Mouse (Mus musculus): ENCODE results near the gene Anks1b. TPM values are rescaled to one million over a fixed set of nuclear protein-coding genes. Genes with fewer than 3 reads are reported as not detected.

Gene Anks1b
- polyA plus RNA-seq, 1 experiment from 2014 or later, result 0.36 TPM

DNA sequence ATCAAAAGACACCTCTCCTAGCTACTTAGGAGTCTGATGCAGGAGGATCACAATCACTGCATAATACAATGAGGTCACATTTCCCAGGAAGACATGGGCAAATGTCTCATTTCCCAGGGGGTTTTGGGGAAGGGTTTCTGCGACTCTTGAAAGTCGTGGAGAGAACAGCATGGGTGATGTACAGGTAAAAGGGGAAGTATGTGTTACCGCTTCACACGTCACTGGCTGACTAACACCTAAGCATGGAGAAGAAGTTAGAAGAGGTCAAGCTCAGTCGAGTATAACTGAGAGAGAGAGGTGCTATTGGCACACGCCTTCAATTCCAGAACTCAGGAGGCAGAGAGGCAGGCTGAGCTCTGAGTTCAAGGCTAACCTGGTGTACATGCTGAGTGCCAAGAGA is 1117.0 kb downstream of the Anks1b start:
- Histone ChIP-seq H3K9ac (ENCODE audit: low read length) (no peak overlapping the region), H3K4me2 (ENCODE audit: low read depth, severe bottlenecking) (no peak overlapping the region), H3K4me1 (ENCODE audit: control insufficient read depth, insufficient read depth, low read length) (no peaks in the 10 kb centered on the region), H3K27ac (replicated peaks; ENCODE audit: low read depth, low read length) (no peak overlapping the region), H3K4me3 (ENCODE audit: low read depth, low read length) (no peak overlapping the region), H3K36me3 (ENCODE audit: control insufficient read depth, insufficient read depth, low read length) (0 out of 2 replicates have a peak, but pooled peaks cover 2% of the 10 kb centered on the region), H3K27me3 (ENCODE audit: control insufficient read depth, insufficient read depth, low read length) (no peaks in the 10 kb centered on the region), H3K9me3 (ENCODE audit: control insufficient read depth, low read length) (no peaks in the 10 kb centered on the region)
- no peak for ATAC-seq (ENCODE audit: insufficient number of reproducible peaks, low FRiP score, low TSS enrichment, low read depth)
- DNase-seq (ENCODE audit: low spot score), result no peak
- WGBS, result 91% methylated on average over 6 of the region's 6 CpGs

DNA sequence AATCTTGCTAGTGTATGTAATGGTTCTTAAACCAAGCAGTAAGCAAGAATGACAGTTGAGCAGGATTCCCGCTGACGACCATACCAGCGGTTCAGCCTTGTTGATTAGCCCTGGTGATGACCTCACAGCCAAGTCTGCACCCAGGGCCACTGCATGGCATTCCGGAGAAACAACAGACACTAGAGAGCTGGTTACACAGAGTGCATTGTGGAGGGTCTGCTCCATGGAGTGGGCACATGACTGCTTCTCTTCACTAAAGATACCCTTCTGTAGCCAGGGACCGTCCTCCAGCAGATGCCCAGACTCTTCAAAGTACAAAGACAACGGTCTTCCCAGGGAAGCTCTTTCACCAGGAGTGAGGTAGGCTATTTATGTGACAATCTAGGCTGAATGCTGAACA is 1118.9 kb downstream of the Anks1b start:
- DNase-seq (ENCODE audit: low spot score) (no peak), ATAC-seq (ENCODE audit: insufficient number of reproducible peaks, low FRiP score, low TSS enrichment, low read depth) (no peak)
- 91% methylated on average over 6 of the region's 6 CpGs for WGBS
- no peak overlapping the region for H3K27ac ChIP-seq (replicated peaks; ENCODE audit: low read depth, low read length)
- H3K27me3 ChIP-seq (ENCODE audit: control insufficient read depth, insufficient read depth, low read length), result no peaks in the 10 kb centered on the region
- no peak overlapping the region for H3K4me2 ChIP-seq (ENCODE audit: low read depth, severe bottlenecking)
- H3K4me1 ChIP-seq (ENCODE audit: control insufficient read depth, insufficient read depth, low read length), result no peaks in the 10 kb centered on the region
- H3K36me3 ChIP-seq (ENCODE audit: control insufficient read depth, insufficient read depth, low read length), result 0 out of 2 replicates have a peak, but pooled peaks cover 4% of the 10 kb centered on the region
- H3K9me3 ChIP-seq (ENCODE audit: control insufficient read depth, low read length), result no peaks in the 10 kb centered on the region
- H3K9ac ChIP-seq (ENCODE audit: low read length), result no peak overlapping the region
- no peak overlapping the region for H3K4me3 ChIP-seq (ENCODE audit: low read depth, low read length)

DNA sequence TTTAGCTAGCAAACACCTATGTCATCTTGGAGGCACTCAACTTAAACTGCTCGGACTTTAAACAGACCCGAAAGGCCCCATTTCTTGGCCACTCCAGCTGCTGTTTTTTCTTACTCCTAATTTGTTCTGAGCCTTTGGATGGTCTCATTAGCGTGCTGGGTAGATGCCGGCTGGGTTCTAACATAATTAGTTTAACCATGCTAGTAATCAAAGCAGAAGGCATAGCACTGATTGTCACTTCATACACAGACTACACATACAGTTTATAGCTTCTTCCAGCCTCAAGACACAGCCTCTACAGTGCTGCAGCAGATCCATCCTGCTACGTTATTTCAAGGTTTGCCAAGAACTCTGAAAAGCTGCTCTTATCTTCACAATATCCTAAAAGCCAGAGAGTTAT is 1120.6 kb downstream of the Anks1b start:
- no peaks in the 10 kb centered on the region for H3K9me3 ChIP-seq (ENCODE audit: control insufficient read depth, low read length)
- 75% methylated on average over 5 of the region's 5 CpGs for WGBS
- no peak overlapping the region for H3K27ac ChIP-seq (replicated peaks; ENCODE audit: low read depth, low read length)
- ATAC-seq (ENCODE audit: insufficient number of reproducible peaks, low FRiP score, low TSS enrichment, low read depth) (no peak), DNase-seq (ENCODE audit: low spot score) (no peak)
- H3K9ac ChIP-seq (ENCODE audit: low read length), result no peak overlapping the region
- 0 out of 2 replicates have a peak, but pooled peaks cover 2% of the 10 kb centered on the region for H3K36me3 ChIP-seq (ENCODE audit: control insufficient read depth, insufficient read depth, low read length)
- no peak overlapping the region for H3K4me3 ChIP-seq (ENCODE audit: low read depth, low read length)
- H3K4me2 ChIP-seq (ENCODE audit: low read depth, severe bottlenecking), result no peak overlapping the region
- H3K27me3 ChIP-seq (ENCODE audit: control insufficient read depth, insufficient read depth, low read length), result no peaks in the 10 kb centered on the region
- H3K4me1 ChIP-seq (ENCODE audit: control insufficient read depth, insufficient read depth, low read length), result no peaks in the 10 kb centered on the region

DNA sequence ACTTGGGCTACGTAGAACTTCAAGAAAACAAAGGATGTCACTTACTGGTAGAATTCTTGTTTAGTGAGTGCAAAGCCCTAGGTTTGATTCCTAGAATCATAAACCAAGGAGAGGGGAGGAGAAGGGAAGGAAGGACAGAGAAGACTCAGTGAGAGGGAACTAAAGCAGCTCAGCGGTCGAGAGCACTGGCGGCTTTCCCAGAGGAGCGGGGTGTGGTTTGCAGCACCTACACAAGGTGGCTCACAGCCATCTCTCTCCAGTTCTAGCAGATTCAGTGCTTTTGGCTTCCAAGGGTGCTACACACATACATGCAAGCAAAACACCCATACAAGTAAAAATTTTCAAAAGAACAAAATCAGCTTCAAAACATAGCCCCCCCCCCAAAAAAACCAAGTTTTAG is 1126.6 kb downstream of the Anks1b start:
- Histone ChIP-seq H3K4me3 (ENCODE audit: low read depth, low read length) (no peak overlapping the region), H3K27me3 (ENCODE audit: control insufficient read depth, insufficient read depth, low read length) (no peaks in the 10 kb centered on the region), H3K36me3 (ENCODE audit: control insufficient read depth, insufficient read depth, low read length) (0 out of 2 replicates have a peak, but pooled peaks cover 2% of the 10 kb centered on the region), H3K4me2 (ENCODE audit: low read depth, severe bottlenecking) (no peak overlapping the region), H3K4me1 (ENCODE audit: control insufficient read depth, insufficient read depth, low read length) (no peaks in the 10 kb centered on the region), H3K27ac (replicated peaks; ENCODE audit: low read depth, low read length) (no peak overlapping the region), H3K9ac (ENCODE audit: low read length) (no peak overlapping the region), H3K9me3 (ENCODE audit: control insufficient read depth, low read length) (no peaks in the 10 kb centered on the region)
- DNase-seq (ENCODE audit: low spot score), result no peak
- WGBS, result 93% methylated on average over 5 of the region's 5 CpGs
- ATAC-seq (ENCODE audit: insufficient number of reproducible peaks, low FRiP score, low TSS enrichment, low read depth), result no peak

DNA sequence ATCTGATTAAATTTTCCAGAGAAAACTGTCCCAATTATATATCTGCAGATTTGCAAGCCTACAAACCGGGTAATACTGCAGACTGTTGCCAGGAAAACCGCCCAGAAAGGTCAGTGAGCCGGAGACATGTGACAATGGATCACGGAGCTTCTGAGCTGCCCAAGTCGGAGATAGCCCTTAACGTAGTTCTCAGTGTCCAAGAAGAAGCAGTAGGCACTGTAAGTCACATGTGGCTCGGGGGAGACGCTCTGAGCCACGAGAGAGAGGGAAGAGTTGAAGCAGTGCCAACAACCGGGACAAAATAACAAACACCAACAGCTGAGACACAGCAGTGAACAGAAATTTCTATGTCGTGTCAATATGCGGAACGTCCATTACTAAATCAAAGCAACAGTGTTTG is 1128.1 kb downstream of the Anks1b start:
- ATAC-seq (ENCODE audit: insufficient number of reproducible peaks, low FRiP score, low TSS enrichment, low read depth) (no peak), DNase-seq (ENCODE audit: low spot score) (no peak)
- H3K36me3 ChIP-seq (ENCODE audit: control insufficient read depth, insufficient read depth, low read length), result no peaks in the 10 kb centered on the region
- H3K4me1 ChIP-seq (ENCODE audit: control insufficient read depth, insufficient read depth, low read length), result no peaks in the 10 kb centered on the region
- no peak overlapping the region for H3K4me2 ChIP-seq (ENCODE audit: low read depth, severe bottlenecking)
- no peaks in the 10 kb centered on the region for H3K9me3 ChIP-seq (ENCODE audit: control insufficient read depth, low read length)
- no peak overlapping the region for H3K27ac ChIP-seq (replicated peaks; ENCODE audit: low read depth, low read length)
- no peaks in the 10 kb centered on the region for H3K27me3 ChIP-seq (ENCODE audit: control insufficient read depth, insufficient read depth, low read length)
- 90% methylated on average over 13 of the region's 13 CpGs for WGBS
- no peak overlapping the region for H3K4me3 ChIP-seq (ENCODE audit: low read depth, low read length)
- H3K9ac ChIP-seq (ENCODE audit: low read length), result no peak overlapping the region

DNA sequence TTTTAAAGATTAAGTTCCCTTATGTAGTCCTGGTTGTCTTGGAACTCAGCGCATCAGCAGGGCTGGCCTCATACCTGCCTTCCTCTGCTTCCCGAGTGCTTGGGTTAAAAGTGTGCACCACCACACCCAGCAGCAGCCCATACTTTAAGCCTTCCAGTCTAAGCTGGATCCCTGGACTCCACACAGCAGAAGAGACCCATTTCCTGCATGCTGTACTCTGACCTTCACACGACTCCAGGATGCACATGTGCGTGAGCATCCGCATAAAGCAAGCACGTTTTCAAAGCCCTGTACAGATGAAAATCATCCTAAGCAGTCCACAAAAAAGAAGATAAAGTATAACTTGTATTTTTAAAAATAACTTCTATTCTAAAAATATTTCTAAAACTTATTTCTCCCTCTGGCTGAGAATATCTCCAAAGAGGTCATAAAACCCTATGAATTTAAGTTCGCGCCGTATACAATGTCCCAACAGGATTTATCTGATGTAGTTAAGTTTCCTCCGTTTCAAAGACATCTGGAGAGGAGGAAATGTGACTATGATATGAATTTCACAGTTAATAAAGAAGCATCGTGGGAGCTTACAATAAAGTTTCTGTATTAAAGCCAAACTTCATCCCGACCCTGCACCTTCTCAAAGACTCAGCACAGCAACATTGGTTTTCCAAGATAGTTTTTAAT is 1132.7 kb downstream of the Anks1b start:
- H3K4me2 ChIP-seq (ENCODE audit: low read depth, severe bottlenecking), result no peak overlapping the region
- WGBS, result 88% methylated on average over 12 of the region's 12 CpGs
- H3K4me3 ChIP-seq (ENCODE audit: low read depth, low read length), result no peak overlapping the region
- no peak for DNase-seq (ENCODE audit: low spot score)
- no peaks in the 10 kb centered on the region for H3K4me1 ChIP-seq (ENCODE audit: control insufficient read depth, insufficient read depth, low read length)
- H3K9me3 ChIP-seq (ENCODE audit: control insufficient read depth, low read length), result no peaks in the 10 kb centered on the region
- H3K9ac ChIP-seq (ENCODE audit: low read length), result no peak overlapping the region
- no peaks in the 10 kb centered on the region for H3K27me3 ChIP-seq (ENCODE audit: control insufficient read depth, insufficient read depth, low read length)
- H3K27ac ChIP-seq (replicated peaks; ENCODE audit: low read depth, low read length), result no peak overlapping the region
- 0 out of 2 replicates have a peak, but pooled peaks cover 4% of the 10 kb centered on the region for H3K36me3 ChIP-seq (ENCODE audit: control insufficient read depth, insufficient read depth, low read length)
- no peak for ATAC-seq (ENCODE audit: insufficient number of reproducible peaks, low FRiP score, low TSS enrichment, low read depth)

Other genes with a start within 250 kb of the Anks1b start
- 14.6 and 20.4 TPM in 2 replicates for gene Scyl2, start 187.2 kb upstream of the Anks1b start, polyA plus RNA-seq (2014; fragmentation: Nextera tagmentation; extraction: Ambion mirVana)
- 38.4 and 41.4 TPM in 2 replicates for gene Actr6, start 141.2 kb upstream of the Anks1b start, polyA plus RNA-seq (2014; fragmentation: Nextera tagmentation; extraction: Ambion mirVana)
- gene Uhrf1bp1l, start 128.5 kb upstream of the Anks1b start, polyA plus RNA-seq (2014; fragmentation: Nextera tagmentation; extraction: Ambion mirVana), result 32.3 and 34.1 TPM in 2 replicates